Mouse (Mus musculus) layer of hippocampus, adult 9-11 months (tissue): ENCODE results near the gene Slc30a4.

Experiments
- DNase-seq: peaks from one replicate; pipeline ENCODE4 v3.0.0; 2022

The Slc30a4 gene

GRCm38 (mm10) chr2:122702181-122703036, at the start of gene Slc30a4:
Slc30a4 (minus strand) TSS chr2:122702663.
- peak; percentile 73 for DNase-seq

GRCm38 (mm10) chr2:122746461-122746860, 44.0 kb upstream of the Slc30a4 start:
- no peak for DNase-seq

DNA sequence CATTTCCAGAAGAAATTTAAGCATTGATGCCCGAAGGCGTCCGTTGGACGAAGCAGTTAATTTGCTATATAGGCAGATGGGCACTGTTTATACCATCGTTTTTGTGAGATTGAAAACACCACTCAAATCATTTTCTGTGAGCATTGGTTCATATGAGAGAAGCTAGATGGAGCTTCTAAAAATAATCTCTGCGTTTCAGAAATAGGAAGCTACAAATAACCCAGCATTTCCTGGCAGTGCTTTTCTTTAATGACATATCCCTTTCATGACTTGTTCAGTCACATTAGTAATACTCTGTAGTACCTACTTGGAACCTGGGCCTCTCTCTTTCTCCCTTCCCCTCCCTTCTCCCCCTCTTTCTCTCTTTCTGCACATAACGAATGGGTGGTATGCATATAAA, 36.6 kb upstream of the Slc30a4 start:
- peak; percentile 12 for DNase-seq

GRCm38 (mm10) chr2:122737894-122738830, 35.7 kb upstream of the Slc30a4 start, which contains the start of gene Bloc1s6:
Bloc1s6 (plus strand) TSS chr2:122738503.
- DNase-seq = peak; percentile 93

GRCm38 (mm10) chr2:122731456-122731855, 29.0 kb upstream of the Slc30a4 start:
- DNase-seq = no peak

DNA sequence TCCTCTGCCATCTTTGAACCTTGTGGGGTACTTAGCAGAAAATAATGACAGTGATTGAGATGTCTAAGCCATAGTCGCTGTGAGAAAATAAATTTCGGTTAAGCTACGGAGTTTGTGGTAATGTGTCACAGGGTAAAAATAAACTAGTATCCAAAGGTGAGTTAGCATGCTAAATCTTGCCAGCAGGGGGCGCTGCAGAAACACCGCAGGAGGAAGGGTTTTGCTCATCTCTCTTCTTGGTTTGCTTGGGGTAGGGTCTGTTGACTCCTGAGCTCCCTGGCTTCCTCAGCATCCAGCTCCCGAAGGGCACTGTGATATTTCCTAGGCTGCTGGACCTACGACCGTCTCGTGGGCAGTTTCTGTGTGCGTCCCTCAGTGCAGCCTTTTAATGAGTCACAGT, 23.1 kb upstream of the Slc30a4 start:
- no peak for DNase-seq

DNA sequence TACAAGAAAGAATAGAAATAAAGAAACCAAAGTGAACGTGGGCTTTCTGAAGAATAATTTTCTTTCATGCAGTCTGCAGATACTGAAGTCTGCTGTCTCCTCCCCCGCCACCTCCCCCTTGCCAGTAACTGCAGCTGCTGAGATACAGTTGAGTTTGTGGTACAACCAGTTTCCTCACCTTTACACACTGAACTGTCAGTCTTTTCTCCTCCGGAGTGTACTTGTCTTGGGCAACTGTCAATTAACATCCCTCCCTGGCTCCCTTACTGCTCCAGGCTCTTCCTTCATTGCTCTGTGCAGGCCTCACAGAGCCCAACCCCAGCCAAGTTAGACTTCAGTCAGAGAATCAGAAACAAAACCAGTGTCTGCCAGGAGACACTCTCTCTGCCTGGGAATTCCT, 18.1 kb upstream of the Slc30a4 start:
- no peak for DNase-seq

DNA sequence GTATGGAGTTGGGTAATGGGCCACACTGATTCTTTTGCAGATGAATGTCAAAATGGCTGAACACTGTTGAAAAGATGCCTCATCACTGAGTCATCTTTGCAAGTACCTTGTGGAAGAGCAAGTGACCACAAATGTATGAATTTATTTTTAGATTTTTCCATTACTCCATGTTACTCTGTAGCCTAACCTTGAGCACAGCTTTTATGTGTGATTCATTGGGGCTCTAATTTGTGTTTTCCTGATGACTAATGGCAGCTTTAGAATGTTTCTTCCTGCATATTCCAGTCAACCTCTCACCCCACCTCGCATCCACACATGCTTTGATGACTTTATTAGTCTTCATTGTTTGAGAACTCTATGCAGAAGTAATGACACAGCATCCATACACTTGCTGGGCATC, 16.8 kb upstream of the Slc30a4 start:
- no peak for DNase-seq

GRCm38 (mm10) chr2:122716301-122716842, 13.9 kb upstream of the Slc30a4 start:
- DNase-seq = no peak

GRCm38 (mm10) chr2:122715148-122715692, 12.8 kb upstream of the Slc30a4 start:
- no peak for DNase-seq

- no peak for DNase-seq
Measured at GRCm38 (mm10) chr2:122712848-122713247, 10.4 kb upstream of the Slc30a4 start.

- no peak for DNase-seq
Measured at GRCm38 (mm10) chr2:122711911-122712310, 9.4 kb upstream of the Slc30a4 start.

GRCm38 (mm10) chr2:122709156-122709555, 6.7 kb upstream of the Slc30a4 start:
- no peak for DNase-seq

DNA sequence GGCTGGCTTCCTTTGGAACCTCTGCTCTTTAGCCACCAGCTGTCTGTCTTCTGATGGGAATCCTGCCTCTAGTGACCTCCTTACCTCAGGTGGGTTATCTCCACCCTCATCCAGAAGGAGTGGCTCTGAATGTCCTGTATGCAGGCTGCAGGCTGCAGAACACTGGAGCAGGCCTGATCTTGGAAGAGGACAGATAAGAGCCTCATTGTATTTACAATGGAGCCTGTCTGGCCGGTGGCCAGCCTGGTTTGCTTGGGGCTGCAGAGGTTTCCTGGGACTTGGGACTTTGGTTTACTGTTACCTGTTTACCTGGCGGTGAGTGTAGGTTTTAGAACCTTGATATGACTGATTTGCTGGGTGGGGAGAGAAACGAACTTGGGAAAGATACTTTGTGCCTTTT, 5.6 kb upstream of the Slc30a4 start:
- DNase-seq = no peak

DNA sequence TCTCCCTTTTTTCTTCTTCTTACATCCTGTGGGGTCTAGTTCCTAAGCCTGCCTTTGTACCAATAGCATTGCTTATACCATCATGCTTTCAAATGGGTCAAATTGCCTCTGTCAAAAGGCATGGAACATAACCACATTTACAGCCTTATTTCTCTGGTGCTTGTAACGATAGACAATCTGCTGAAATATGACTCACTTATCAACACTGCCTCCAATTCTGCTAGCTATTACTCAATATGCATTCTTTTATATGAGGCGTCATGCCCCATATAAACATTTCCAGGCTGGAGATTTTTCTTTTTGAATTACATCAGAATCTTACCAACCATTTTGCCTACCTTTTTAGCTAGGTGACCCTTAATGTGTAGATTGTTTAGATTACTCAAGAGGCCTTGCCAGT, 2.1 kb upstream of the Slc30a4 start:
- DNase-seq = no peak

DNA sequence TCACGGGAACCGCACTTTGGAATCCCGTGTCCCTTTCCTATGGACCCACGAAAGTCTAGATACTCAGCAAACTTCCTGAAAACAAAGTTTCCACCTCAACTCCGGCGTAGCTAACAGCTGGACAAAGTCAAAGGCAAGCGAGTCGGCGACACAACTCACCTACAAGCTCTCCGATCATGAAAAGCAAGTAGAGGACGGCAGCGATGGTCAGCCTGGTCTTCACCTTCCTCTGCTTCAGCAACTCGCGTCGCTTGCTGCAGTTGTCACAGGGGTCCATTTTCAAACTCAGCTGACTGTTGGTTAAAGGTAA, 637 bp downstream of the Slc30a4 start:
- no peak for DNase-seq

- DNase-seq = no peak
Measured at GRCm38 (mm10) chr2:122701012-122701411, 1.5 kb downstream of the Slc30a4 start.

GRCm38 (mm10) chr2:122697526-122697925, 4.9 kb downstream of the Slc30a4 start:
- no peak for DNase-seq

DNA sequence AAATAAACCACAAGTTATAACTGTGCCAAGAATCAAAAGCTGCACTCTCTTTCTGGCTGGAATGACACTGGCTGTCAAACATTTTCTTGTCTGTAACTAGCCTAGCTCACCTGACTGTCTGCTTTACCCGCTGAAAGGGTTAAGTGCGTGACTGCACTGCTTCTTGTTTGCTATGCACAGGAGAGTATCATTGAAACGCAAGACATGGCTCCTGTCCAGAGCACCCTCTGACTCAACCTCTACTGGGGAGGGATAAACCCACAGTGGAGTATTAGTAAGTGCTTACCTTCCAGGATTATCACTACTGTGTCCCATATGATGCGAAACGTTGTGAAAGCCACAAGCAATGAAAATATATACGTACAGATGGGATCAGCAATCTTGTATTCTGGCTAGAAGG, 15.8 kb downstream of the Slc30a4 start:
- no peak for DNase-seq

DNA sequence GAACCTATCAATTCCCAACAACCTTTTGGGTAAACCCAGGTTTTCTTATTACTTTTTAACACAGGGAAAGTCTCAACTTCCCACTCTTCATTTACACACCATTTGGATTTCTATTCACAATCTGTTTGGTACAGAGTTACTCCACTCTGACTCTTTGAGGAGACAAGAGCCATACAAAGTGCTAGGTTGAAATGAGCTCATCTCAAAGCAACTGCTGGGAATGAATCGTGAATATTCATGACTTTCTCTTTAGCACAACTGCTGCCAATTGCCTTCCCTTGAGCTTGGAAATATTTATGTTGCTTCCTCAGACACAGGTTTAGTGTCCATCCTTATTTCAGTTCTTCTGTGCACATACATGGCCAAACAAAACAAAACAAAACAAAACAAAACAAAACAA, 18.8 kb downstream of the Slc30a4 start:
- no peak for DNase-seq

DNA sequence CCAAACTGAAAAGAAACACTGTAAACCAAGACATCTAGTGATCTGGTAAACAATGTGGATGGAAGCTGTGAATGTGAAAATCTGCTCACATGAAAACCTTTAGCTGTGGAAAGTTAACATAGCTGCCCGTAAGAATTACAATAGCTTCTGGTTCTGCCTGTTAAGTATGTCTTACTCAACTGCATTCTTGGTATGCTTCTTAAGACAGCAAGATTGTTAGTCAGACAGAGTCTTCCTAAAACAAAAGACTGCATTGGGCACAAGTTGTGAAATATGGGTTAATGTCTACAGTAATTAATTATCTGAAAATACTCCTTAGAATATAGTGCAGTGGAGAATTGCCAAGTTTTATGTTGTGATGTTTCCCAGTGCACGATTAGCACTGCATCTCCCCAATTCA, 19.9 kb downstream of the Slc30a4 start:
- DNase-seq = no peak

GRCm38 (mm10) chr2:122681379-122682137, 20.9 kb downstream of the Slc30a4 start:
- no peak for DNase-seq

DNA sequence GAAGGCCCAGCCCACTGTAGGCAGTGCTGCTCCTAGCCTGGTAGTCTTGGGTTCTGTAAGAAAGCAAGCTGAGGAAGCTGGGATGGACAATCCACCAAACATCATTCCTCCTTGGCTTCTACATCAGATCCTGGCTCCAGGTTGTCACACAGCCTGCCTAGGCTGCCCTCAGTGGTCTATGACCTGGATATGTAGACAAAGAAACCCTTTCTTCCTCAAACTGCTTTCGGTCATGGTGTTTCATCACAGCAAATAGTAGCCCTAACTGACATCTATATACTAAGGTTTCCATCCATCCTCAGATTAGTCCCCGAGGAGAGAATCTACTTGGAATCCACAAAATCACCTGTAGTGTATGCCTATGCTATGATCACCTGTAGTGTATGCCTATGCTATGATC, 27.3 kb downstream of the Slc30a4 start:
- DNase-seq = no peak
